Mouse (Mus musculus) 3134 (cell line): Measurements from ENCODE around the gene Sec22b.

Experiments
- DNase-seq: peaks from one replicate; pipeline ENCODE4 v3.0.0-alpha.2; 2011; ENCODE audit warnings: low spot score; ENCODE audit not compliant: insufficient read length; ENCODE audit errors: extremely low read depth

Gene Sec22b

GRCm38 (mm10) chr3:97938814-97939526, 38.0 kb downstream of the Sec22b start:
- DNase-seq = no peak

- DNase-seq = no peak
Observed at GRCm38 (mm10) chr3:97939626-97940510, 38.9 kb downstream of the Sec22b start.

GRCm38 (mm10) chr3:97940511-97941204, 39.7 kb downstream of the Sec22b start:
- DNase-seq = no peak

GRCm38 (mm10) chr3:97941440-97942259, 40.7 kb downstream of the Sec22b start:
- DNase-seq = no peak

GRCm38 (mm10) chr3:97942260-97942950, 41.4 kb downstream of the Sec22b start:
- peak; percentile 70 for DNase-seq

- DNase-seq = no peak
Observed at GRCm38 (mm10) chr3:97944462-97944861, 43.5 kb downstream of the Sec22b start.

- DNase-seq = no peak
Observed at GRCm38 (mm10) chr3:97946439-97946838, 45.4 kb downstream of the Sec22b start.

- DNase-seq = no peak
Observed at GRCm38 (mm10) chr3:97948518-97948917, 47.5 kb downstream of the Sec22b start.

- DNase-seq = no peak
Observed at GRCm38 (mm10) chr3:97949946-97950345, 49.0 kb downstream of the Sec22b start.

GRCm38 (mm10) chr3:97951134-97951533, 50.1 kb downstream of the Sec22b start:
- no peak for DNase-seq

GRCm38 (mm10) chr3:97953196-97953595, 52.2 kb downstream of the Sec22b start:
- DNase-seq = no peak

- no peak for DNase-seq
Observed at GRCm38 (mm10) chr3:97956322-97956721, 55.3 kb downstream of the Sec22b start.

GRCm38 (mm10) chr3:97956926-97957325, 55.9 kb downstream of the Sec22b start:
- DNase-seq = no peak

GRCm38 (mm10) chr3:97960783-97961594, 60.0 kb downstream of the Sec22b start:
- no peak for DNase-seq

GRCm38 (mm10) chr3:97961962-97962361, 61.0 kb downstream of the Sec22b start:
- no peak for DNase-seq

- no peak for DNase-seq
Observed at GRCm38 (mm10) chr3:97964878-97965353, 63.9 kb downstream of the Sec22b start.

- no peak for DNase-seq
Observed at GRCm38 (mm10) chr3:97967627-97968026, 66.6 kb downstream of the Sec22b start.

GRCm38 (mm10) chr3:97968191-97968590, 67.2 kb downstream of the Sec22b start:
- no peak for DNase-seq

- no peak for DNase-seq
Observed at GRCm38 (mm10) chr3:97969019-97969418, 68.0 kb downstream of the Sec22b start.
